Mouse (Mus musculus) thymus, adult 2 months (tissue): ENCODE results near the gene Gcc1.

Experiments
- CTCF ChIP-seq: fragments of 200-500 bp; IDR thresholded peaks from 2 replicates; pipeline ENCODE4 v1.5.1; 2012; ENCODE audit warnings: mild to moderate bottlenecking, control low read depth, low read length, moderate library complexity, borderline replicate concordance; ENCODE audit not compliant: control insufficient read depth, poor library complexity, insufficient read depth; ENCODE audit errors: extremely low read depth
- POLR2A ChIP-seq: fragments of 200-500 bp; IDR thresholded peaks from 2 replicates; pipeline ENCODE4 v1.6.1; 2012; ENCODE audit warnings: mild to moderate bottlenecking, low read length, control low read depth, moderate library complexity; ENCODE audit not compliant: control insufficient read depth, poor library complexity, insufficient read depth; ENCODE audit errors: extremely low read depth

- no peak for TF ChIP-seq POLR2A
- no peak for TF ChIP-seq CTCF
Measured at GRCm38 (mm10) chr6:28422651-28423290, 5.4 kb downstream of the Gcc1 start.
